Mouse (Mus musculus): ENCODE results near the gene Gpr83.
"Not testable (repeated sequence)": the region's sequence is repeated elsewhere in the genome, so short reads cannot be mapped to it uniquely, and the experiment has no call there.

Gene Gpr83

GRCm38 (mm10) chr9:14868326-14868725 is 8.3 kb downstream of the Gpr83 start:
- no peak for DNase-seq (ENCODE audit: low spot score in 2 of 2)

GRCm38 (mm10) chr9:14870377-14870776 is 10.4 kb downstream of the Gpr83 start:
- no peak for DNase-seq (ENCODE audit: low spot score in 2 of 2)

- DNase-seq (ENCODE audit: low spot score in 2 of 2), result no peak
These were observed 10.8 kb downstream of the Gpr83 start for GRCm38 (mm10) chr9:14870802-14871201.

GRCm38 (mm10) chr9:14871536-14871935 is 11.5 kb downstream of the Gpr83 start:
- no peak for DNase-seq (ENCODE audit: low spot score in 2 of 2)

GRCm38 (mm10) chr9:14872181-14872930 is 12.3 kb downstream of the Gpr83 start:
- no peak for DNase-seq (ENCODE audit: low spot score in 2 of 2)

- DNase-seq (ENCODE audit: low spot score in 2 of 2), result no peak
These were observed 15.9 kb downstream of the Gpr83 start for GRCm38 (mm10) chr9:14875743-14876507.

GRCm38 (mm10) chr9:14876566-14876965 is 16.6 kb downstream of the Gpr83 start:
- not testable (repeated sequence) for DNase-seq (ENCODE audit: low spot score in 2 of 2)

- DNase-seq (ENCODE audit: low spot score in 2 of 2), result no peak
These were observed 24.6 kb downstream of the Gpr83 start for GRCm38 (mm10) chr9:14884641-14885040.

GRCm38 (mm10) chr9:14885151-14885550 is 25.1 kb downstream of the Gpr83 start:
- DNase-seq (ENCODE audit: low spot score in 2 of 2), result no peak

- no peak for DNase-seq (ENCODE audit: low spot score in 2 of 2)
These were observed 25.9 kb downstream of the Gpr83 start for GRCm38 (mm10) chr9:14885954-14886353.

- no peak for DNase-seq (ENCODE audit: low spot score in 2 of 2)
These were observed 27.9 kb downstream of the Gpr83 start for GRCm38 (mm10) chr9:14887787-14888382.

- no peak for DNase-seq (ENCODE audit: low spot score in 2 of 2)
These were observed 28.7 kb downstream of the Gpr83 start for GRCm38 (mm10) chr9:14888671-14889070.

GRCm38 (mm10) chr9:14890699-14891098 is 30.7 kb downstream of the Gpr83 start:
- DNase-seq (ENCODE audit: low spot score in 2 of 2), result no peak

GRCm38 (mm10) chr9:14891891-14892290 is 31.9 kb downstream of the Gpr83 start:
- DNase-seq (ENCODE audit: low spot score in 2 of 2), result no peak

GRCm38 (mm10) chr9:14893388-14893787 is 33.4 kb downstream of the Gpr83 start:
- DNase-seq (ENCODE audit: low spot score in 2 of 2), result no peak

- no peak for DNase-seq (ENCODE audit: low spot score in 2 of 2)
These were observed 34.6 kb downstream of the Gpr83 start for GRCm38 (mm10) chr9:14894628-14895027.

- DNase-seq (ENCODE audit: low spot score in 2 of 2), result no peak
These were observed 35.3 kb downstream of the Gpr83 start for GRCm38 (mm10) chr9:14895237-14895835.

- no peak for DNase-seq (ENCODE audit: low spot score in 2 of 2)
These were observed 37.1 kb downstream of the Gpr83 start for GRCm38 (mm10) chr9:14897102-14897501.

- no peak for DNase-seq (ENCODE audit: low spot score in 2 of 2)
These were observed 41.7 kb downstream of the Gpr83 start for GRCm38 (mm10) chr9:14901757-14902156.

- DNase-seq (ENCODE audit: low spot score in 2 of 2), result no peak
These were observed 42.4 kb downstream of the Gpr83 start for GRCm38 (mm10) chr9:14902416-14902815.

- DNase-seq (ENCODE audit: low spot score in 2 of 2), result no peak
These were observed 43.0 kb downstream of the Gpr83 start for GRCm38 (mm10) chr9:14903006-14903405.
